Mouse (Mus musculus) myocyte (in vitro differentiated cells): Measurements from ENCODE around the gene Gpr39. TPM values are rescaled to one million over a fixed set of nuclear protein-coding genes. Genes with fewer than 3 reads are reported as not detected.

Source experiments
- H3K27me3 ChIP-seq: one replicate; pipeline ENCODE4 v1.6.1; 2011; ENCODE audit not compliant: control insufficient read depth, insufficient read depth, insufficient read length
- H3K36me3 ChIP-seq: one replicate; pipeline ENCODE4 v1.6.1; 2011; ENCODE audit not compliant: control insufficient read depth, insufficient read depth
- H3K4me2 ChIP-seq: one replicate; pipeline ENCODE4 v1.6.1; 2011; ENCODE audit warnings: low read depth, control low read depth
- H3K4me3 ChIP-seq: one replicate; pipeline ENCODE4 v1.5.1; 2011; ENCODE audit warnings: mild to moderate bottlenecking, control low read depth, moderate library complexity
- H3K79me2 ChIP-seq: one replicate; pipeline ENCODE4 v1.6.1; 2011; ENCODE audit not compliant: control insufficient read depth, insufficient read depth
- H3ac ChIP-seq: one replicate; pipeline ENCODE4 v1.6.1; 2011; ENCODE audit not compliant: control insufficient read depth, insufficient read length
- CEBPB ChIP-seq: IDR thresholded peaks from 2 replicates; pipeline ENCODE4 v1.6.1; 2011; ENCODE audit warnings: mild to moderate bottlenecking, moderate library complexity; ENCODE audit not compliant: poor library complexity, insufficient read depth, severe bottlenecking
- E2F4 ChIP-seq: IDR thresholded peaks from one replicate; pipeline ENCODE4 v1.6.1; 2011; ENCODE audit warnings: mild to moderate bottlenecking, control low read depth, moderate library complexity; ENCODE audit not compliant: insufficient read depth
- MAX ChIP-seq: IDR thresholded peaks from one replicate; pipeline ENCODE4 v1.6.1; 2011; ENCODE audit warnings: low read depth, mild to moderate bottlenecking, control low read depth
- MYOD1 ChIP-seq, 3 experiments: IDR thresholded peaks; one replicate each; pipeline ENCODE4 v1.6.1; 2011; ENCODE audit warnings: control low read depth in 2 of 3, low read depth in 2 of 3, mild to moderate bottlenecking in 2 of 3, moderate library complexity in 1 of 3; ENCODE audit not compliant: insufficient read length in 2 of 3, control insufficient read depth in 1 of 3
- MYOG ChIP-seq, 3 experiments: IDR thresholded peaks; one replicate each; pipeline ENCODE4 v1.6.1; 2011; ENCODE audit warnings: control low read depth in 2 of 3, low read depth in 2 of 3, mild to moderate bottlenecking in 2 of 3; ENCODE audit not compliant: insufficient read length in 2 of 3, control insufficient read depth in 1 of 3, insufficient read depth in 1 of 3
- POLR2A ChIP-seq: IDR thresholded peaks from one replicate; pipeline ENCODE4 v1.6.1; 2011; ENCODE audit warnings: low read depth, mild to moderate bottlenecking, control low read depth, moderate library complexity; ENCODE audit not compliant: insufficient read length
- POLR2AphosphoS2 ChIP-seq: IDR thresholded peaks from one replicate; pipeline ENCODE4 v1.6.1; 2011; ENCODE audit warnings: low read depth, control low read depth; ENCODE audit not compliant: insufficient read length
- REST ChIP-seq: IDR thresholded peaks from one replicate; pipeline ENCODE4 v1.6.1; 2011; ENCODE audit warnings: mild to moderate bottlenecking, control low read depth, moderate library complexity; ENCODE audit not compliant: insufficient read depth, insufficient read length
- SRF ChIP-seq: IDR thresholded peaks from one replicate; pipeline ENCODE4 v1.6.1; 2011; ENCODE audit warnings: low read depth; ENCODE audit not compliant: control insufficient read depth, insufficient read length
- TCF12 ChIP-seq: IDR thresholded peaks from one replicate; pipeline ENCODE4 v1.6.1; 2011; ENCODE audit warnings: mild to moderate bottlenecking, control low read depth; ENCODE audit not compliant: poor library complexity, insufficient read depth, severe bottlenecking
- TCF3 ChIP-seq: IDR thresholded peaks from one replicate; pipeline ENCODE4 v1.6.1; 2011; ENCODE audit warnings: low read depth, control low read depth; ENCODE audit not compliant: insufficient read length
- USF1 ChIP-seq: IDR thresholded peaks from one replicate; pipeline ENCODE4 v1.6.1; 2011; ENCODE audit warnings: low read depth, mild to moderate bottlenecking, control low read depth, moderate library complexity
- polyA plus RNA-seq: library from polyadenylated mRNA; unstranded; fragments of >200 nt; fragmentation: generic; extraction: Trizol; gene quantifications from one replicate; pipeline ENCODE4 v1.2.1, GENCODE M21; 2012; ENCODE audit warnings: missing spikeins

Gene Gpr39
- polyA plus RNA-seq, 1 experiment: 7.6 TPM

GRCm38 (mm10) chr1:125920696-125921095 lies 243.9 kb downstream of the Gpr39 start:
- Histone ChIP-seq H3K27me3 (no peaks in the 10 kb centered on the region), H3K79me2 (no peaks in the 10 kb centered on the region), H3K36me3 (no peaks in the 10 kb centered on the region), H3K4me3 (no peak overlapping the region), H3ac (no peak overlapping the region), H3K4me2 (no peak overlapping the region)
- TF ChIP-seq SRF: no peak
- TF ChIP-seq POLR2A: no peak
- no peak for TF ChIP-seq CEBPB
- TF ChIP-seq TCF3: no peak
- no peak for TF ChIP-seq MYOD1 (IDR thresholded peaks at IDR 0.05; ENCODE audit: control insufficient read depth in 1 of 3, insufficient read length in 2 of 3, low read depth in 2 of 3)
- TF ChIP-seq MAX: no peak

DNA sequence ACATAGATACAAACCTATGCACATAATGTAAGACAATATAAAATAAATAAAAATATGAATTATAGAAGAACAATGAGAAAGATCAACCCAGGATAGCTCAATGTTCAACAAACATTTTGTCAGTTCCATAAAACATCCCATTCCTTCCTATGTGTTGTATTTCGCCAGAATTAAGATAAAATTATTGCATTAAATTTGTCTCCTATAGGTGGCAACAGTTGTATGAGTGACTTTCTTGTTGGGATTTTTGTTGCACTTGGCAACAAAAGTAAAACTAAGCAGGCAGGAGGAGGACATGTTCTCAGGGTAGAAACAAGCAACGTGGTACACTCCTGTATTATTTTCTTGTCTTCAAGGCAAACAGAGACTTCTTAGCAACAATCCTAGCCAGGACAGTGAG lies 246.3 kb downstream of the Gpr39 start:
- TF ChIP-seq USF1: no peak
- TF ChIP-seq MAX: no peak
- TF ChIP-seq MYOG (IDR thresholded peaks at IDR 0.05; ENCODE audit: control insufficient read depth in 1 of 3, insufficient read depth in 1 of 3, insufficient read length in 2 of 3, low read depth in 2 of 3): no peak
- TF ChIP-seq SRF: no peak
- TF ChIP-seq TCF3: no peak
- no peak for TF ChIP-seq POLR2AphosphoS2
- TF ChIP-seq POLR2A: no peak
- TF ChIP-seq TCF12: no peak
- no peak for TF ChIP-seq E2F4
- no peak for TF ChIP-seq CEBPB
- TF ChIP-seq MYOD1 (IDR thresholded peaks at IDR 0.05; ENCODE audit: control insufficient read depth in 1 of 3, insufficient read length in 2 of 3, low read depth in 2 of 3): no peak
- no peak for TF ChIP-seq REST
- no peaks in the 10 kb centered on the region for H3K27me3 ChIP-seq
- H3K79me2 ChIP-seq: no peaks in the 10 kb centered on the region
- no peak overlapping the region for H3K4me2 ChIP-seq
- no peaks in the 10 kb centered on the region for H3K36me3 ChIP-seq
- no peak overlapping the region for H3K4me3 ChIP-seq
- H3ac ChIP-seq: no peak overlapping the region

Other genes with a start within 250 kb of the Gpr39 start
- gene Actr3, start 241.3 kb upstream of the Gpr39 start, polyA plus RNA-seq: 131 TPM
- gene Slc35f5, start 116.4 kb upstream of the Gpr39 start, polyA plus RNA-seq: 14.5 TPM
- gene Lypd1, start 236.1 kb downstream of the Gpr39 start, polyA plus RNA-seq: 0.11 TPM